Mouse (Mus musculus): Measurements from ENCODE around the gene 4930426L09Rik. TPM values are rescaled to one million over a fixed set of nuclear protein-coding genes. Genes with fewer than 3 reads are reported as not detected.
A peak's percentile ranks its signal among the peaks of the same experiment; 100 is the strongest.

Gene 4930426L09Rik
- polyA plus RNA-seq, 1 experiment from 2014 or later, result 0.55 TPM

DNA sequence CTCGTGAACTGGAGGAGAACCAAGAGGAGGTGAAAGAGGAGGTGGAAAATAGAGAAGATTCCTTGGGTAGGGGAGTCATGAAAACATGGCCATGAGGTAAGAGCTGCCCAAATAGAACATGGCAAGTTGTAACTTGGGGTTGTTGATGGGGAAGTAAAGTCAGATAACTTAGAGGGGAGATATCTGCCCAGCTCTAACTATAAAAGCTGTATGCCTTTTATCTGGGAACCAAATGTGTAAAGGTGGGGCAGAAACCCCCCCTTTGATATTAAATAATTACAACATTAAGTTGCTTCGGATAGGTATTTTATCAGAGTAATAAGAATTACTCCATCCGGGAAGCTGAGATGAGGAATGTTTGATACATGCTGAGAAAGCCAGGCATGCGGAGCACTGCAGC, 19.1 kb upstream of the 4930426L09Rik start:
- no peak for ATAC-seq (ENCODE audit: low read depth)
- Histone ChIP-seq H3K4me2 (ENCODE audit: low read depth, low read length) (no peak overlapping the region), H3K9ac (replicated peaks; ENCODE audit: low read depth, low read length) (no peak overlapping the region), H3K4me3 (ENCODE audit: low read depth, low read length) (no peak overlapping the region), H3K27ac (ENCODE audit: low read depth, low read length) (no peak overlapping the region), H3K27me3 (ENCODE audit: control insufficient read depth, insufficient read depth, low read length) (no peaks in the 10 kb centered on the region), H3K36me3 (ENCODE audit: control insufficient read depth, insufficient read depth, low read length) (no peaks in the 10 kb centered on the region), H3K9me3 (ENCODE audit: control insufficient read depth, low read length) (no peaks in the 10 kb centered on the region), H3K4me1 (ENCODE audit: control insufficient read depth, insufficient read depth, low read length) (0 out of 2 replicates have a peak, but pooled peaks cover 4% of the 10 kb centered on the region)
- 80% methylated on average over 4 of the region's 4 CpGs for WGBS

DNA sequence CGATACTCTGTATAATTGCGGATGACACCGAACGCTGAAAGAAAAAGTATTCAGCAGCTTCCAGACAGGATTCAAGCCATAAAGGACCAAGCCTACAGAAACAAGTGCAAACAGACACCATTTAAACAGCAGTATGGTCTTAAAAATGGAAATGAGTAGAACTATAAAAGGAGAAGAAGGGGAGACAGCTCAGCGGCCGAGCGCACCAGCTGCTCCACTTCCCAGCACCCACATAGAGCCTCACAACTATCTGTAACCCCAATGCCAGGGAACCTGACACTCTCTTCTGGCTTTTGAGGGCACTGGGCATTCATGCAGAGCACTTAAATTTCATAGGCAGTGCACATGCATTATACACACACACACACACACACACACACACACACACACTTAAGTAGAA, 18.5 kb upstream of the 4930426L09Rik start:
- Histone ChIP-seq H3K4me3 (ENCODE audit: low read depth, low read length) (no peak overlapping the region), H3K4me2 (ENCODE audit: low read depth, low read length) (no peak overlapping the region), H3K27me3 (ENCODE audit: control insufficient read depth, insufficient read depth, low read length) (no peaks in the 10 kb centered on the region), H3K36me3 (ENCODE audit: control insufficient read depth, insufficient read depth, low read length) (no peaks in the 10 kb centered on the region), H3K9me3 (ENCODE audit: control insufficient read depth, low read length) (no peaks in the 10 kb centered on the region), H3K27ac (ENCODE audit: low read depth, low read length) (0 out of 2 replicates have a peak overlapping the region, but pooled peaks have one; percentile 7), H3K9ac (replicated peaks; ENCODE audit: low read depth, low read length) (no peak overlapping the region), H3K4me1 (ENCODE audit: control insufficient read depth, insufficient read depth, low read length) (0 out of 2 replicates have a peak, but pooled peaks cover 4% of the 10 kb centered on the region)
- peak; percentile 52; the same call in 1 of the 2 replicates for ATAC-seq (ENCODE audit: low read depth)
- WGBS, result 49% methylated on average over 7 of the region's 7 CpGs

DNA sequence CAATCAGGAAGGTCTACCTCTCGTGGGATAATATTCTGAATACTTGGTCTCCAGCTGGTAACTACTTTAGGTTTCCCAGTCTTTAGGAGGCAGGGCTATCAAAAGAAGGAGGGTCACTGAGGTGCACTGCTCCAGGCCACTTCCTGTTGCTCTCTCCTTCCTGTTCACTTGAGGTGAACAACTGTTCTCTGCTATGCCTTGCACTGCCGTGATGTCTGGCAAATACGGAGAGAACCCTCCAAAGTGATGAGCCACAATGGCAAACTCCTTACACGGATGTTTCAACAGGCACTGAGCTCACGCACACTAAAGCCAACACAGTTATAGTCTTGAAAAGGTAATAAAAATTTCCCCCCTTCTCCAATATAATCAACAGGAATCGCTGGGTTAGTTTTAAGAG, 15.6 kb upstream of the 4930426L09Rik start:
- H3K4me3 ChIP-seq (ENCODE audit: low read depth, low read length), result no peak overlapping the region
- no peak overlapping the region for H3K27ac ChIP-seq (ENCODE audit: low read depth, low read length)
- no peak overlapping the region for H3K9ac ChIP-seq (replicated peaks; ENCODE audit: low read depth, low read length)
- no peaks in the 10 kb centered on the region for H3K36me3 ChIP-seq (ENCODE audit: control insufficient read depth, insufficient read depth, low read length)
- H3K9me3 ChIP-seq (ENCODE audit: control insufficient read depth, low read length), result no peaks in the 10 kb centered on the region
- H3K27me3 ChIP-seq (ENCODE audit: control insufficient read depth, insufficient read depth, low read length), result no peaks in the 10 kb centered on the region
- no peak overlapping the region for H3K4me2 ChIP-seq (ENCODE audit: low read depth, low read length)
- 72% methylated on average over 6 of the region's 6 CpGs for WGBS
- 0 out of 2 replicates have a peak, but pooled peaks cover 4% of the 10 kb centered on the region for H3K4me1 ChIP-seq (ENCODE audit: control insufficient read depth, insufficient read depth, low read length)
- ATAC-seq (ENCODE audit: low read depth), result no peak

DNA sequence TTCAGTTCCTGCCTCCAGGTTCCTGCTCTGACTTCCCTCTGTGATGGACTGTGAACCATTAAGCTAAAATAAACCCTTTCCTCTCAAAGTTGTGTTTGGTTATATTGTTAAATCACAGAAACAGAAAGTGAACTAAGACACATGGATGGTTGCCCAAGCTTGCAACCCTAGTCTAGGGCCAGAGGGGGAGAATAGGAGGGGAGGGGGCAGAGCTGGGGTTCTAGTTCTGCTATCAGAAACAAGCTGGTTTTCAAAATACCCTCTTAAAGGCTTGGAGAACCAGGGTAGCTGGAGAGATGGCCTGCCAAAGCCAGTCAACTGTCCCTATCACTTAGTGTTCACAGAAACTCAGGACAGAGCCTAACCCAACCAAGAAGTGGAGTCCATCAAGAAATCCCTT, 14.6 kb upstream of the 4930426L09Rik start:
- Histone ChIP-seq H3K27me3 (ENCODE audit: control insufficient read depth, insufficient read depth, low read length) (no peaks in the 10 kb centered on the region), H3K9me3 (ENCODE audit: control insufficient read depth, low read length) (no peaks in the 10 kb centered on the region), H3K27ac (ENCODE audit: low read depth, low read length) (no peak overlapping the region), H3K36me3 (ENCODE audit: control insufficient read depth, insufficient read depth, low read length) (no peaks in the 10 kb centered on the region), H3K4me3 (ENCODE audit: low read depth, low read length) (no peak overlapping the region), H3K4me2 (ENCODE audit: low read depth, low read length) (no peak overlapping the region), H3K4me1 (ENCODE audit: control insufficient read depth, insufficient read depth, low read length) (0 out of 2 replicates have a peak, but pooled peaks cover 4% of the 10 kb centered on the region), H3K9ac (replicated peaks; ENCODE audit: low read depth, low read length) (no peak overlapping the region)
- ATAC-seq (ENCODE audit: low read depth), result no peak

DNA sequence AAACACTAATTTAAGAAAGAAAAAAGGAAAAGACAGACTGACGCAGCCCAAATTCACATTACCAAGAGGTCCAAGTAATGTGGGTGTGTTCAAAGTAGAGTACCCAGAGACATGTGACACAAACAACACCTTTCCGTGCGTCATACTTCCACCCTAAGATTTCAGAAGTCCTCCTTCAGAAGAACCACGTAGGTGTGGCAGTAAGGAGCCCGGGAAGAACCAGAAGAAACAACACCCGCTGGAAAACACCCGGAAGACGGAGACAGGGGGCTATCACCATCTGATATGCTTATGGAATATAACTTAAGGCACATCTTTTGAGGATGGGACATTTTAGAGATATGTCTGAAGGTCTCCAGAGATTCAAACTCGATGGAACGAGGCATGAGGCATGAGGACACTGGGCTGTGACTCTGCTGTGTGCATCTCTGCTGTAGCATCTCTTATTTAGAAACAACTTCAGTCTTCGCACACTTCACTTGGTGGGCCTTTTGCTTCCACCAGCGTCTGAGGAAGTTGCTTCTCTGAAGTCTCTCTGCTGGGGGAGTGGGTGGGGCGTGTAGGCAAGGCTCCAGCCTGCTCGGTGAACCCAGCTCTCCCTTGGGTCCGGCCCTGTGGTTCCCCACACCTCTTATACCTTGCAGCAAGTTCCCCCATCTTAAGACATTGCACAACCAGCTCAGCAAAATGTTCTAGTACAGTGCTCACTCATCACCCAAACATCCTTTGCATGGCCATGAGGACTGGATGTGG, 13.9 kb upstream of the 4930426L09Rik start:
- H3K27ac ChIP-seq (ENCODE audit: low read depth, low read length), result no peak overlapping the region
- H3K9me3 ChIP-seq (ENCODE audit: control insufficient read depth, low read length), result no peaks in the 10 kb centered on the region
- H3K4me2 ChIP-seq (ENCODE audit: low read depth, low read length), result no peak overlapping the region
- H3K4me1 ChIP-seq (ENCODE audit: control insufficient read depth, insufficient read depth, low read length), result 0 out of 2 replicates have a peak, but pooled peaks cover 4% of the 10 kb centered on the region
- no peaks in the 10 kb centered on the region for H3K27me3 ChIP-seq (ENCODE audit: control insufficient read depth, insufficient read depth, low read length)
- H3K36me3 ChIP-seq (ENCODE audit: control insufficient read depth, insufficient read depth, low read length), result no peaks in the 10 kb centered on the region
- no peak overlapping the region for H3K9ac ChIP-seq (replicated peaks; ENCODE audit: low read depth, low read length)
- H3K4me3 ChIP-seq (ENCODE audit: low read depth, low read length), result no peak overlapping the region
- whole genome bisulfite sequencing, result 94% methylated on average over 15 of the region's 15 CpGs
- no peak for ATAC-seq (ENCODE audit: low read depth)

DNA sequence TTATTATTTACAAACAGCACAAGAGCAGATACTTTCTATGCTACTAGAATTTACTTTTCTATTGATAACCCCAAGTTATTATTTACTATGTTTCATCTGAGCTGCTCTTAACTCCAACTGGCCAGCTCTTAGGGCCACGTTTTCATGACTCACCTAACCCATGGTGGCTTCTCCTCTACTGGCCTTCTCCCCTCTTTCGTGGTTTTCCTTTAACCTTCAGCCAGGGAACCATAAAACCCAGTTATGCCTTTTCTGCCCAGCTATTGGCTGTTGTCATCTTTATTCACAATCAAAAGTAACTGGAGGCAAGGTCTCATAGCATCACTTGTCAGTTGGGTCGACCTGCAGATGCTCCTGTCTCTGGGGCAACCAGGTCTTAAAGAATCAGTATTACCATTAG, 12.6 kb upstream of the 4930426L09Rik start:
- H3K4me2 ChIP-seq (ENCODE audit: low read depth, low read length), result no peak overlapping the region
- H3K27ac ChIP-seq (ENCODE audit: low read depth, low read length), result no peak overlapping the region
- 83% methylated on average over 3 of the region's 3 CpGs for WGBS
- no peaks in the 10 kb centered on the region for H3K9me3 ChIP-seq (ENCODE audit: control insufficient read depth, low read length)
- H3K27me3 ChIP-seq (ENCODE audit: control insufficient read depth, insufficient read depth, low read length), result no peaks in the 10 kb centered on the region
- no peak overlapping the region for H3K9ac ChIP-seq (replicated peaks; ENCODE audit: low read depth, low read length)
- H3K4me3 ChIP-seq (ENCODE audit: low read depth, low read length), result no peak overlapping the region
- no peaks in the 10 kb centered on the region for H3K36me3 ChIP-seq (ENCODE audit: control insufficient read depth, insufficient read depth, low read length)
- ATAC-seq (ENCODE audit: low read depth), result no peak
- no peaks in the 10 kb centered on the region for H3K4me1 ChIP-seq (ENCODE audit: control insufficient read depth, insufficient read depth, low read length)

DNA sequence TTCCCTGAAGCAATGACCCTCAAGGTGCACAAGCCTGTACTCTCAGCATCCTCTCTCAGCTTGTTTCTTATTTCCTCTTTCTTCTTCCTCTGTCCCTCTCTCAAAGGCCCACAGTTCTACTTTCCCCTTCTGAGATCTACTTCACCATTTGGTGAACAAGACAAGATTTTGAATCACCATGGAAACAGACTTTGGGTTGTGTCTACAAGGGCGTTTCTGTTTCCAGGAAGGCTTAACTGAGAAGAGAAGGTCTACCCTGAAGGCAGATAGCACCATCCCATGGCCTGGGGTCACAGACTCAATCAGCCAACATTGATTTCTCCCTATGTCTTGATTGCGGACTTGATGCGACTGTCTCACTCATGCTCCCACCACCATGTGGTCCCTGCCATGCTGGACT, 9.3 kb upstream of the 4930426L09Rik start:
- Histone ChIP-seq H3K27me3 (ENCODE audit: control insufficient read depth, insufficient read depth, low read length) (no peaks in the 10 kb centered on the region), H3K4me3 (ENCODE audit: low read depth, low read length) (no peak overlapping the region), H3K27ac (ENCODE audit: low read depth, low read length) (no peak overlapping the region), H3K4me2 (ENCODE audit: low read depth, low read length) (no peak overlapping the region), H3K9me3 (ENCODE audit: control insufficient read depth, low read length) (no peaks in the 10 kb centered on the region), H3K36me3 (ENCODE audit: control insufficient read depth, insufficient read depth, low read length) (no peaks in the 10 kb centered on the region), H3K9ac (replicated peaks; ENCODE audit: low read depth, low read length) (no peak overlapping the region), H3K4me1 (ENCODE audit: control insufficient read depth, insufficient read depth, low read length) (no peaks in the 10 kb centered on the region)
- 93% methylated on average over 3 of the region's 3 CpGs for WGBS
- ATAC-seq (ENCODE audit: low read depth), result no peak

DNA sequence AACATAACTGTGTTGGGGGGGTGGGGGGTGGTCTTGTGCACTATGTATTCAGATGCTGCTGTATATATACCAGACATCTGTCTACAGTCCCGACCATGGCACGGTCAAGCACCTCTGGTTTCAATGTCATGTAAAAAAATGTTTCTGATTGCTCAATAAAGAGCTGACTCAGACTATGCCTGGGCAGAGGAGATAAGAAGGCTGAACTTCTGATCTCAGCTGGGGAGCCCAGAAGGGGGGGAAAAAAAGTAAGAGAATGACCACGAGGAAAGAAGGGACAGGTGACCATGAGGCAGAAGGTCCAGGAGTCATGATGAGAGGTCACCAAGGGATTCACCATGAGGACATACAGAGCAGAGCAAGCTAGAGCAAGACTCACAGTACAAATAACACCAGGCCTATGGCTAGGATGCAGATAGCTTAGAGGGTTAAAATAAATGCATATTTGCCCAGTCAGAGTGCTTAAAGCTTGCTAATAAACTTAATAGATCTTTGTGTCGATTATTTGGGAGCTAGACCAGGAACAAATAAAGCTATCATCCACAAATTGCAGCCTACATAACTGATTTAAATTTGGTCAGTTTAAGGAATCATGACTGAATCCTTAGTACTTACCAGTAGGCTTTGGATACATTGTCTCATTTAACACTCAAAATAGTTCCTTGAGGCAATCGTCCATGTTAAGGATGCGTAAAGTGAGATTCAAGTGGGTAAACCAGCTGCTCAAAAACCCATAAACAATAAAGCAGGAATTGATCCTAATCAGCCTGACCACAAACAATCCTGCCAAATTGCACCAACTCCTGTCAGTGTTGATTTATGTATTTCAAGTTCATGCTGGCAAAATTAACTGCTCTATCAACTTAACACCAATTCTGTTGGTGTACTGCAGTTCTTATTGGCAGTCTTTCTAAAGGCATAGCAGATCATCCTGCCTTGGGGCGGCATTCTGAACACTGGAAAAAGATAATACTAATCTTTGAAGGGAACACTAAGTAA, 5.3 kb upstream of the 4930426L09Rik start:
- H3K4me2 ChIP-seq (ENCODE audit: low read depth, low read length), result no peak overlapping the region
- no peak for ATAC-seq (ENCODE audit: low read depth)
- no peaks in the 10 kb centered on the region for H3K27me3 ChIP-seq (ENCODE audit: control insufficient read depth, insufficient read depth, low read length)
- no peaks in the 10 kb centered on the region for H3K36me3 ChIP-seq (ENCODE audit: control insufficient read depth, insufficient read depth, low read length)
- peaks cover 10% of the 10 kb centered on the region; the same call in 1 of the 2 replicates for H3K4me1 ChIP-seq (ENCODE audit: control insufficient read depth, insufficient read depth, low read length)
- 68% methylated on average over 7 of the region's 7 CpGs for WGBS
- H3K9me3 ChIP-seq (ENCODE audit: control insufficient read depth, low read length), result no peaks in the 10 kb centered on the region
- no peak overlapping the region for H3K9ac ChIP-seq (replicated peaks; ENCODE audit: low read depth, low read length)
- H3K4me3 ChIP-seq (ENCODE audit: low read depth, low read length), result no peak overlapping the region
- no peak overlapping the region for H3K27ac ChIP-seq (ENCODE audit: low read depth, low read length)

All from neural tube, embryonic 14.5 days (tissue).